Mouse (Mus musculus) myocyte (in vitro differentiated cells): ENCODE results near the gene Suds3.

Source experiments
- CEBPB ChIP-seq: IDR thresholded peaks from 2 replicates; pipeline ENCODE4 v1.6.1; 2011; ENCODE audit warnings: mild to moderate bottlenecking, moderate library complexity; ENCODE audit not compliant: poor library complexity, insufficient read depth, severe bottlenecking
- E2F4 ChIP-seq: IDR thresholded peaks from one replicate; pipeline ENCODE4 v1.6.1; 2011; ENCODE audit warnings: mild to moderate bottlenecking, control low read depth, moderate library complexity; ENCODE audit not compliant: insufficient read depth
- MAX ChIP-seq: IDR thresholded peaks from one replicate; pipeline ENCODE4 v1.6.1; 2011; ENCODE audit warnings: low read depth, mild to moderate bottlenecking, control low read depth
- MYOD1 ChIP-seq, 3 experiments: IDR thresholded peaks; one replicate each; pipeline ENCODE4 v1.6.1; 2011; ENCODE audit warnings: control low read depth in 2 of 3, low read depth in 2 of 3, mild to moderate bottlenecking in 2 of 3, moderate library complexity in 1 of 3; ENCODE audit not compliant: insufficient read length in 2 of 3, control insufficient read depth in 1 of 3
- MYOG ChIP-seq, 3 experiments: IDR thresholded peaks; one replicate each; pipeline ENCODE4 v1.6.1; 2011; ENCODE audit warnings: control low read depth in 2 of 3, low read depth in 2 of 3, mild to moderate bottlenecking in 2 of 3; ENCODE audit not compliant: insufficient read length in 2 of 3, control insufficient read depth in 1 of 3, insufficient read depth in 1 of 3
- POLR2A ChIP-seq: IDR thresholded peaks from one replicate; pipeline ENCODE4 v1.6.1; 2011; ENCODE audit warnings: low read depth, mild to moderate bottlenecking, control low read depth, moderate library complexity; ENCODE audit not compliant: insufficient read length
- POLR2AphosphoS2 ChIP-seq: IDR thresholded peaks from one replicate; pipeline ENCODE4 v1.6.1; 2011; ENCODE audit warnings: low read depth, control low read depth; ENCODE audit not compliant: insufficient read length
- TCF12 ChIP-seq: IDR thresholded peaks from one replicate; pipeline ENCODE4 v1.6.1; 2011; ENCODE audit warnings: mild to moderate bottlenecking, control low read depth; ENCODE audit not compliant: poor library complexity, insufficient read depth, severe bottlenecking
- USF1 ChIP-seq: IDR thresholded peaks from one replicate; pipeline ENCODE4 v1.6.1; 2011; ENCODE audit warnings: low read depth, mild to moderate bottlenecking, control low read depth, moderate library complexity

DNA sequence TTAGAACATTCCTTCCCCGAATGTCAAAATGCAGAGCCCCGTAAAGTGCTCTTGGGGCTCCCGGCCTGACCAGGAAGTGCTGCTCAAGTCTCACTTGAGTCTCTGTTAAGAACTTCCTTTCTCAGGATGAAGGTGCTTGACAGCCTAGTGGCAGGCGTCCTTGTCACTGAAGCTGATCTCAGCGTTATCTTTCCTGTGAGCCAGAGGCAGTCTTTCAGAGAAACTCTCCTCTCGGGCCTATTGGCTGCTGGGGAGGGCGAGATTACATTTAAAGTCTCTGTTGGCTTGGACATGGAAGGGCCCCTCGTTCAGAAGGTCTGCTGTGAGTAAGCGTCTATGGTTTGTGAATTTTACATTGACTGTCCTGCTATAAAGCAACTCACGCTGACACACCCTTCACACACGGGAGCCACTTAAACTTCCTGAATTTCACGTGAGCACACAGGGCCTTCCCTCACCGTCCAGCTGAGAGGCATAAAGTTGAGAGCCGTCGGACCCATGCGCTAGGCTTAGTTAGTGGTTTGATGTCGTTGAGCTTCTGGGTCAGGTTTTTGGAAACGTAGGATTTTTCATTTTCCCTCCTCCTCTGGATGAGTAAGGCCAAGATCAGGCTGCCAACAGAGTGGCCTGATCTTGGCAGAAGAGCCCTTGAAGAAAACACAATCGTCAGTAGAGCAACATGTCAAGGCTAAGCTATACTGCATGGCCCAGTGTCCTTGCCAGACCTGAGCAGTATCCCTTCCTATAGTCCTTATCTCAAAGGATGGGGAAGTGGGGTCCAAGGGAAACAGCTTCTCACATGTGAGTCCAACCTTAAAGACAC, 18.4 kb upstream of the Suds3 start:
- TF ChIP-seq POLR2A (no peak), USF1 (no peak), MYOG (IDR thresholded peaks at IDR 0.05; ENCODE audit: control insufficient read depth in 1 of 3, insufficient read depth in 1 of 3, insufficient read length in 2 of 3, low read depth in 2 of 3) (no peak), CEBPB (no peak), MAX (no peak), POLR2AphosphoS2 (no peak), TCF12 (no peak), E2F4 (no peak), MYOD1 (IDR thresholded peaks at IDR 0.05; ENCODE audit: control insufficient read depth in 1 of 3, insufficient read length in 2 of 3, low read depth in 2 of 3) (no peak)
